Mouse (Mus musculus) forebrain, embryonic 12.5 days (tissue): Measurements from ENCODE around the gene Gsg1l2. TPM values are rescaled to one million over a fixed set of nuclear protein-coding genes. Genes with fewer than 3 reads are reported as not detected.

Experiments used
- ATAC-seq: fragments of 200-750 bp; cut with Nextera tagmentation; 2 replicates; pipeline ENCODE4 v1.8.0; 2017; ENCODE audit warnings: moderate TSS enrichment; ENCODE audit not compliant: low FRiP score
- H3K27ac ChIP-seq: fragments of 300-500 bp; sonication (generic); 2 replicates; pipeline ENCODE4 v1.5.1; 2016; ENCODE audit warnings: mild to moderate bottlenecking
- H3K27me3 ChIP-seq: fragments of 300-500 bp; sonication (generic); 2 replicates; pipeline ENCODE4 v1.6.1; 2016; ENCODE audit warnings: mild to moderate bottlenecking
- H3K36me3 ChIP-seq: fragments of 300-500 bp; sonication (generic); replicated peaks from 2 replicates; pipeline ENCODE4 v1.6.1; 2016; ENCODE audit warnings: mild to moderate bottlenecking
- H3K4me1 ChIP-seq: fragments of 300-500 bp; sonication (generic); 2 replicates; pipeline ENCODE4 v1.6.1; 2016
- H3K4me2 ChIP-seq: fragments of 300-500 bp; sonication (generic); 2 replicates; pipeline ENCODE4 v1.6.1; 2016; ENCODE audit warnings: mild to moderate bottlenecking, moderate library complexity
- H3K4me3 ChIP-seq: fragments of 300-500 bp; sonication (generic); replicated peaks from 2 replicates; pipeline ENCODE4 v1.5.1; 2016; ENCODE audit warnings: mild to moderate bottlenecking
- H3K9ac ChIP-seq: fragments of 300-500 bp; sonication (generic); 2 replicates; pipeline ENCODE4 v1.6.1; 2016; ENCODE audit warnings: mild to moderate bottlenecking
- H3K9me3 ChIP-seq: fragments of 300-500 bp; sonication (generic); 2 replicates; pipeline ENCODE4 v1.6.1; 2016
- WGBS: fragments of 180-500 bp; shearing (Covaris S2); methylation state at CpG from one replicate; pipeline ENCODE4 v1.1.7; 2016; 5-methylcytosine and 5-hydroxymethylcytosine counted together
- polyA plus RNA-seq: library from polyadenylated mRNA; unstranded; fragments of >200 nt; fragmentation: Nextera tagmentation; extraction: Ambion mirVana; gene quantifications from 2 replicates; pipeline ENCODE4 v1.2.1, GENCODE M21; 2016

Gsg1l2 gene
- not detected in 2 replicates for polyA plus RNA-seq

DNA sequence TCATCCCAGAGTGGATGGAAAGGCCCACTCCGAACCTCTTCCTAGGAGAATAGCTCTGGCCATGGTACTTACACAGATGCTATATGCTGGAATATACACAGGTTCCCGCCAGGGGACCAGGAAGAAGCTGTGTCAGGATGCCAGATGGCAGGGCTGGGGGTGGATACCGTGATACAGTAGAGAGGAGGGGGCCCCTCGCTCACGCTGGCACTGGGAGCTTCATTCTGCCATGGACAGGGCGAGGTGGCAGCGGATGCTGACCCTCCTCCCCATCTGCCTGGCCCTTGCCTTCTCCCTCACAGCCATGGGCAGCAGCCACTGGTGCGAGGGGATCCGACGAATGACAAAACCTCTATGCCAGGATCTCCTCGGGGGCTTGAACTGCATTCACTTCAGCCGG is at the start of gene Gsg1l2:
Gene Gsg1l2, plus strand, starts transcription at position 230 of the 400 bp plus-strand sequence.
- Histone ChIP-seq H3K9me3 (no peaks in the 10 kb centered on the region), H3K9ac (no peak within 1 kb of the TSS), H3K4me3 (no peak within 1 kb of the TSS), H3K36me3 (no peaks in the 10 kb centered on the region), H3K27me3 (no peaks in the 10 kb centered on the region), H3K4me2 (no peak within 1 kb of the TSS), H3K4me1 (no peaks in the 10 kb centered on the region), H3K27ac (no peak within 1 kb of the TSS)
- 81% methylated on average over 12 of the region's 12 CpGs for WGBS
- ATAC-seq = no peak

DNA sequence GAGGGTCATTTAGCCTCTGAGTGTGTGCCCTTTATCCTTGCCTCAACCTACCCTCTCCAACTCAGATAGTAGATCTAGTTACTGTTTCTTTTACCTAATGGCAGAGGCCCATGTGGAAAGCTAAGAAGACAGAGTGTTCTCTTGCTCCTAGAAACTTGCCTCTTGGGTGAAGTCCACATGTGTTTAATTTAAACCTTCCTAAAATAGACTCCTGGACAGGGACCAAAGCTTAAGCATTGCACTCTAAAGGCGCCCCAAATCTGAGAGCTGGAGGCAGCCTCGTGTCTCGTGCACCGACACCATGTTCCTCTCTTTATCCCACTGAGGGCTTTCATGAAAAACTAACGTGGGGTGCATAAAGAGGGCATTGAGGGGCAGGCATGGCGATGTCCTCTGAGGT is 47.3 kb upstream of the Gsg1l2 start:
- Histone ChIP-seq H3K4me1 (no peaks in the 10 kb centered on the region), H3K27me3 (no peaks in the 10 kb centered on the region), H3K4me2 (no peak overlapping the region), H3K9me3 (no peaks in the 10 kb centered on the region), H3K9ac (no peak overlapping the region), H3K4me3 (no peak overlapping the region), H3K36me3 (no peaks in the 10 kb centered on the region), H3K27ac (no peak overlapping the region)
- no peak for ATAC-seq
- 86% methylated on average over 6 of the region's 6 CpGs for WGBS

DNA sequence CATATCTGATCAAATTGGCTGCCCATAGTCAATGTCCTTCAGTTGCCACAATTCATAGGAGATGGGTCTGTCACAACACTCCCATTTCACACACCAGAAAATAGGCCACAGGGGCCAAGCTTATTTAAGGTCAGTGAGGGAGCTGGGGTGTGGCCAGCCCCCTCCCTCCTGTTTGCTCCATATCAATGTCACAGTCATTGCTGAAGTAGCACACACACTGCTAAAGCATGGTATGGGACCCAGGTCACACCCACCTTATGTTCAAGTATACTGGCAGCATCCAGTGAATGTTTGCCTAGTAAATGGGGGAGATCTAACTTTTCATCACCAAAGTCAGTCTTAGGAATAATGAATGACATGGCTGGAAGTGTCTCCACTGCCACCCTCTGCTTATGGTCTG is 45.7 kb upstream of the Gsg1l2 start:
- H3K4me2 ChIP-seq = no peak overlapping the region
- no peak overlapping the region for H3K4me3 ChIP-seq
- no peak for ATAC-seq
- H3K4me1 ChIP-seq = no peaks in the 10 kb centered on the region
- no peaks in the 10 kb centered on the region for H3K36me3 ChIP-seq
- no peak overlapping the region for H3K27ac ChIP-seq
- no peak overlapping the region for H3K9ac ChIP-seq
- H3K9me3 ChIP-seq = no peaks in the 10 kb centered on the region
- H3K27me3 ChIP-seq = no peaks in the 10 kb centered on the region

DNA sequence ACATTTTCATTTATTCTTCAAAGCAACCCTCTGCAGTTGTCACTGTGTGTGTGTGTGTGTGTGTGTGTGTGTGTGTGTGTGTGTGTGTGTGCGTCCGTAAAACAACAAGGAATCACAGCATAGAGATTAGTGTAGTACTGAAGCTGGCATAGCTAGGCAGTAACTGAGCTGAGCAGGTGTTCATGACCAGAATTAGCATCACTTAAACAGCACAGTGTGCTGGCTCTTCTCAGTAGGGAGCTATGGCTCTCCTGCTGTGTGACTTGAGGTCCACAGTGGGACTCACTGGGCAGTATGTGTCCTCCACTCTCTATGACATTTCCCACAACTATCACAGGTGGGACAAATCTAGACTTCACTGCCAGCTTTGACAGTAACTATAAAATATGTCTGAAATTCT is 43.4 kb upstream of the Gsg1l2 start:
- no peak overlapping the region for H3K4me3 ChIP-seq
- H3K4me1 ChIP-seq = no peaks in the 10 kb centered on the region
- H3K27ac ChIP-seq = no peak overlapping the region
- 94% methylated on average over 2 of the region's 2 CpGs for WGBS
- no peaks in the 10 kb centered on the region for H3K36me3 ChIP-seq
- H3K27me3 ChIP-seq = no peaks in the 10 kb centered on the region
- no peaks in the 10 kb centered on the region for H3K9me3 ChIP-seq
- no peak overlapping the region for H3K4me2 ChIP-seq
- no peak overlapping the region for H3K9ac ChIP-seq
- no peak for ATAC-seq

DNA sequence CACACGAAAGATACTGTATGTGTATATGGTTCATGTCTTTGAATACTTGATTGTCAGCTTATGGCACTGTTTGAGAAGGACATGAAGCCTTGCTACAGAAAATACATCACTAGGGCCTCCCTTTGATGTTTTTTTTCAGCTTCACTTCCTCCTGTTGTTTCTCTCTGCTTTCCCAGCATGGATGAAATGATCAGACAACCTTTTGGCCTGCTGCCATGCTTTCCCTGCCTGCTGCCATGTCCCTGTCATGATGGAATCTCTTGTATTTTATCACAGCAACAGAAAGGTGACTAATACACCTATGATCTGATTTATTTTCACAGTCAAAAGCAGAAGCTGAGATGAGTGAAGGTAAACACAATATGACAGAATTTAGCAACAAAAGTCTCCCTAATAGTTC is 40.7 kb upstream of the Gsg1l2 start:
- ATAC-seq = no peak
- H3K36me3 ChIP-seq = no peaks in the 10 kb centered on the region
- no peaks in the 10 kb centered on the region for H3K27me3 ChIP-seq
- H3K27ac ChIP-seq = no peak overlapping the region
- H3K9ac ChIP-seq = no peak overlapping the region
- H3K9me3 ChIP-seq = no peaks in the 10 kb centered on the region
- H3K4me3 ChIP-seq = no peak overlapping the region
- 77% methylated on average over 1 of the region's 1 CpGs for WGBS
- no peaks in the 10 kb centered on the region for H3K4me1 ChIP-seq
- no peak overlapping the region for H3K4me2 ChIP-seq

DNA sequence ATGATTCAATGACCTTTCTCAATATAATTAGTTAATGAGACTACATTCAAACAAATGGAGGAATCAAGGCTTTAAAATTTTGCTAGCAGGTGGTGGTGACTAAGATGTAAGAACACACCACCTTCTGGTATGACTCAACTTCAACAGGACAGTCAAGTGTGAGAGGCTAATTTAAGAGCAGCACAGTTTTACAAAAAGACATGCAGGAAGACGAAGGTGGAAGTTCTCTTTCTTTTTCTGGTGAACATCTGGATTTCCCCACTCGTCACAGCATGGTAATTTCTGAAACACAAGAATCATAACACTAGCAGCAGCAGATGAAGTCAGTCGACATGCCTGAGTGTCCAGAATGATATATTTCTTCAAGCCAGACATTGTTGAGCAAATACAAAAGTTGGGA is 39.8 kb upstream of the Gsg1l2 start:
- H3K27ac ChIP-seq = no peak overlapping the region
- H3K27me3 ChIP-seq = no peaks in the 10 kb centered on the region
- H3K4me2 ChIP-seq = no peak overlapping the region
- H3K9ac ChIP-seq = no peak overlapping the region
- H3K4me3 ChIP-seq = no peak overlapping the region
- H3K36me3 ChIP-seq = no peaks in the 10 kb centered on the region
- ATAC-seq = no peak
- H3K4me1 ChIP-seq = no peaks in the 10 kb centered on the region
- WGBS = 88% methylated on average over 3 of the region's 3 CpGs
- H3K9me3 ChIP-seq = no peaks in the 10 kb centered on the region

DNA sequence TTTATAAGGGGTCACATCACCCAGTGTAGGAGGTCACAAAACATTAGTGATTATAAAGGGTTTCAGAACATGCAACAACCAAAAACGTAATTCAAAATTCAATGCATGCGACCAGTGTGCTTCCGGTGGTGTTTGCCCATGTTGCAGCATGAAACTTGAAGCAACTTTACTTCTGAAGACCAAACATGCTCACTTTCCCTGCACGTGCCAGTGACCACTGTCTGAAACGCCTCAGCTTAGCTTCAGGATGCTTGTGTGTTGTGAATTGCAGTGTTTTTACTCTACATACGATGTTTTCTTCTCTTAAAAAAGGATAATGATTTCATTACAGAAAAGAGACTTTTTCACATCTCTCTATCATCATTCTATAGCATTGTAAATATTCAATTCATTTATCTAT is 36.1 kb upstream of the Gsg1l2 start:
- no peaks in the 10 kb centered on the region for H3K27me3 ChIP-seq
- no peak overlapping the region for H3K9ac ChIP-seq
- no peak overlapping the region for H3K4me2 ChIP-seq
- 83% methylated on average over 6 of the region's 6 CpGs for WGBS
- no peak for ATAC-seq
- no peaks in the 10 kb centered on the region for H3K36me3 ChIP-seq
- no peaks in the 10 kb centered on the region for H3K4me1 ChIP-seq
- H3K4me3 ChIP-seq = no peak overlapping the region
- H3K9me3 ChIP-seq = no peaks in the 10 kb centered on the region
- H3K27ac ChIP-seq = no peak overlapping the region

DNA sequence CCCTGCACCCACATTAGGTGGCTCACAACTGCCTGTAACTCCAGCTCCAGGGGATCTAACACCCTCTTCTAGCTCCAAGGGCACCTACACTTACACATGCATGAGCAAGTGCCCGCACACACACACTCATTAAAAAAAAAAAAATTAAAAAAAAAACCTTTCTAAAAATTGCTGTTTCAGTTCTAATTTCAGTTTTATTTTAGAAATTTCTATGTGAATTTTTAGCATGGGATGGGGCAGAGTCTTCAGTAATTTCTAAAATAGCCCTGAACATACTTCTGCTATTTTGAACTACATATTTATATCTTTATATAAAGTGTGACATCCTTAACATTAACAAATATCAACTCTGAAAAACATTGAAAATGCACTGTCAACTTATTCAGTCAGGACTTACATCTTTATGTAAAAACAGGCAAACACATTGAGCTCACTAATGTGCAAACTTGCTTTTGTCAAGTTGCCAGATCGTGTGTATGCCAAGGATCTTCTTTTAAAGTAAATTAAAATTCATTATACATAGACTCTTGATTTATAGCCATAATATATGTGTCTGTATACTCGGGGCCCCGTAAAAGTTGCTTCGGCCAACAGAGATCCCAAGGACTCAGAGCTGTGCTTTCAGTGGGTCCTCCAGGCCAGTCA is 35.4 kb upstream of the Gsg1l2 start:
- no peak overlapping the region for H3K27ac ChIP-seq
- no peak overlapping the region for H3K4me3 ChIP-seq
- H3K27me3 ChIP-seq = no peaks in the 10 kb centered on the region
- ATAC-seq = no peak
- no peak overlapping the region for H3K9ac ChIP-seq
- 89% methylated on average over 5 of the region's 5 CpGs for WGBS
- no peaks in the 10 kb centered on the region for H3K36me3 ChIP-seq
- H3K4me2 ChIP-seq = no peak overlapping the region
- H3K4me1 ChIP-seq = no peaks in the 10 kb centered on the region
- H3K9me3 ChIP-seq = no peaks in the 10 kb centered on the region

DNA sequence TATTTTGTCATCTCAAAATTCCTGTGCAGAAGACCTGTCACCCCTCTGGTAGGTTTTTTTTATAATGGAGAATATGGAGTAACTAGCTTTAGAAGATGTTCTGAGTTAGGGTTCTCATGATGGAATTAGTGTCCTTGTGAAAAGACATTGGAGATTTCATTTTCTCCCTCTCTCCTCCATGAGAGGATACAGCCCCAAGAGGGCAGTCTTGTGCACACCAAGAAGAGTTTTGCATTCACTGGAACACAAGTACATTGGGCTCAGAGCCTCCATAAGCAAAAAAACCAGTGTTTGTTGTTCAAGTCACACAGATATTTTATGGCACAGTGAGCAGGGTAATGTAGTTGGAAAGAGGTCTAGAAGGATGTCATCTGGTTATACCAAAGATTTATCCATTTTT is 32.8 kb upstream of the Gsg1l2 start:
- no peak overlapping the region for H3K27ac ChIP-seq
- no peak for ATAC-seq
- H3K4me1 ChIP-seq = no peaks in the 10 kb centered on the region
- no peak overlapping the region for H3K9ac ChIP-seq
- H3K4me3 ChIP-seq = no peak overlapping the region
- no peaks in the 10 kb centered on the region for H3K36me3 ChIP-seq
- H3K4me2 ChIP-seq = no peak overlapping the region
- no peaks in the 10 kb centered on the region for H3K27me3 ChIP-seq
- H3K9me3 ChIP-seq = no peaks in the 10 kb centered on the region

DNA sequence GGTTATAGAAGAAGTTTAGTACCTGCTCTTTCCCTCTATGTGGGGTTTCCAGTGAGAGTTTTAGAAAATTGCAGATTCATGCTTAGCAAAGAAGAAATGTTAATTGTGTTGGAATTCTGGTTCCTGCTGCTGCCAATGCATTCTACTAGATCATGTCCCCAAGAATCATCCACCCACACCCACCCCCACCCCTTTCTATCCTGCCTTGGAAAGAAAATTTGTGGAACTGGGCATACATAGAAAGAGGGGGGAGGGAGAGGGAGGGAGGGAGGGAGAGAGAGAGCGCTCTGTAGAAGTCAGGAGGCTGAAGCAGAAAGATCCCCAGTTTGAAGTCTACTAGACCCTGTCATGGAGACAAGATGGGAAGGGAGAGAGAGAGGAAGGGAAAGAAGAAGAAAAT is 18.1 kb upstream of the Gsg1l2 start:
- Histone ChIP-seq H3K27ac (no peak overlapping the region), H3K4me1 (no peaks in the 10 kb centered on the region), H3K9ac (no peak overlapping the region), H3K36me3 (no peaks in the 10 kb centered on the region), H3K27me3 (no peaks in the 10 kb centered on the region), H3K4me3 (no peak overlapping the region), H3K9me3 (no peaks in the 10 kb centered on the region), H3K4me2 (no peak overlapping the region)
- WGBS = 100% methylated on average over 1 of the region's 1 CpGs
- no peak for ATAC-seq

DNA sequence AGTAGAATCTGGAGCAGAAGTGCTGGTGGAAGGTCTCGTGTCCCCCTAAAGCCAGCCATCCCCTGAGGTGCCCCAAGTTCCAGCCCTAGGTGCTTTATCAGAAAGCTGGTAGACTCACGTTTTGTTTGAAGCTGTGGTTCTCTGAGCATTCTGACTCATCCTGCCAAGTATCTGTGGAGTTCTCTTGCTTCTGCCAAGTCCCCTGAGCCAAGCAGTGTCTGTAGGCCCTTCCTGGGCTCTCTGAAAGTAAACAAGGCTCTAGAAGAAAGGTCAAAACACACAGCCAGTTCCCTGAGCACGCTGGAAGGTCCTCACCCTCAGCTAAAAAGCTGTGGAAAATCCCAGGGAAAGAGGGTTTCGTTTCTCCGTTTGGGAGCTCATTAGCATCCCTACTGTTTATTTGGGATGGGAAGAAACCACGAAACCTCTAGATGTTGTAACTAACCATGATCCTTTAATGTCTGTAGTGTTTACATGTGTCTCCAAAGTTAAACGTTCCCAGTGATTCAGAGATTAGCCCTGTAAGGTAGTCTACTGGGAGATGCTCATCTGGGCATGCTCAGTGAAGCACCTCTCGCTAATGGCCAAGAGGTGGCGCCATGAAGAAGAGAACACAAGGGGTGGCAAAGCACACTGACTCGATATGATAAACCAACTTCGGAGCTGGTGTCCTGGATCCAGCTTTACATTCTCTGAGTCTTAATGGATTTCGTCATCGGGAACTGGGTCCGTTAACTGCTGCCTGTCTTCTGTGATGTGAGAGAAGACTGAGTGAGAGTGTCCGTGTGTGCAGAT is 16.8 kb upstream of the Gsg1l2 start:
- Histone ChIP-seq H3K9ac (no peak overlapping the region), H3K4me3 (no peak overlapping the region), H3K36me3 (no peaks in the 10 kb centered on the region), H3K27ac (no peak overlapping the region), H3K4me2 (no peak overlapping the region), H3K4me1 (no peaks in the 10 kb centered on the region), H3K9me3 (no peaks in the 10 kb centered on the region), H3K27me3 (no peaks in the 10 kb centered on the region)
- ATAC-seq = no peak
- 80% methylated on average over 15 of the region's 15 CpGs for WGBS

DNA sequence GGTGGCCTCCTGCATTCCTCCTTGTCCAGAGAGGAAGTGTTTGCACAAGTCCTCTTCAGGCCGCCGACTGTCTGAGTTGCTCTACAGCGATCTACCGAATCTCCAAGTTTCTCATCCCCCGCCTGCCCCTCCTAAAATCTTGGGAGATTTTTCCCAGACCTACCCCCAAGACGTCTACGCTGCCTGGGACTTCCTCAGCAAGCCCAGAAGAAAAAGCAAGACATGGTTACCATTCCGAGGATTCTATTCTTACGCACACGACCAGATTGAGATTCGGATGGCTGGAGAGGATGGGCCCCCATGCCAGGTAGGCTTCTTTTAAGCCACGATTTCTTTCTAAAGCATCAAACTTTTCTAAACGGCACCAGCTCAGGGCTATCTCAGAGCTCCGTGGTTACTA is 3.4 kb upstream of the Gsg1l2 start, which contains the start of gene Glp2r:
Gene Glp2r, minus strand, starts transcription at position 101 of the 400 bp plus-strand sequence.
- H3K4me3 ChIP-seq = no peak within 1 kb of the TSS
- no peak for ATAC-seq
- no peak within 1 kb of the TSS for H3K4me2 ChIP-seq
- no peak within 1 kb of the TSS for H3K27ac ChIP-seq
- H3K9ac ChIP-seq = no peak within 1 kb of the TSS
- no peaks in the 10 kb centered on the region for H3K27me3 ChIP-seq
- H3K36me3 ChIP-seq = no peaks in the 10 kb centered on the region
- H3K9me3 ChIP-seq = no peaks in the 10 kb centered on the region
- no peaks in the 10 kb centered on the region for H3K4me1 ChIP-seq
- 87% methylated on average over 14 of the region's 14 CpGs for WGBS

DNA sequence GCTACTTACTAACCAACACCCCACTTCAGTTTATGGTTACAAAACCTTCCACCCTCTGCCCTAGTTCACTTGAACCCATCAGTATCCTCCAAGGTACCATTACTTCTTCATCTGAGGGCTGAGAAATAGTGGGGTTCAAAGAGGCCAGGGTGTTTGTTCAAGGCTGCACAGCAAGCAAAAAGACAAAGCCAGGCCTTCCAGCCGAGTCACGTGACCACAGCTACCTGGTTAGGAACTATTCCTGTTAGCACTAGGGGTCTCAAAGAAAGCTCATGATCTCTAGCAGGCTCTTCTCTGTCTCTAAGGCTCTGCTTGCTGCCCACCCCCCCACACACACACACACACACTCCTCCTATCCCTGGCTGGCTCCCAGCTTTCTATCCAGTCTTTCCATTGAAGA is 2.7 kb upstream of the Gsg1l2 start:
- Histone ChIP-seq H3K4me3 (no peak overlapping the region), H3K36me3 (no peaks in the 10 kb centered on the region), H3K9me3 (no peaks in the 10 kb centered on the region), H3K27ac (no peak overlapping the region), H3K9ac (no peak overlapping the region), H3K4me1 (no peaks in the 10 kb centered on the region), H3K4me2 (no peak overlapping the region), H3K27me3 (no peaks in the 10 kb centered on the region)
- 79% methylated on average over 2 of the region's 2 CpGs for WGBS
- no peak for ATAC-seq
